Mouse (Mus musculus) megakaryocyte, embryonic 14.5 days (primary cell): ENCODE measurements at regions not wholly inside any gene's neighbourhood (a gene's known extent, or its start where the extent isn't known, plus 50 kb on each side); places are given as distances from the start of the nearest gene placed in this dataset.

Experiments
- FLI1 ChIP-seq: IDR thresholded peaks from 2 replicates; pipeline ENCODE4 v1.6.1; 2012; ENCODE audit warnings: low read length, inconsistent platforms, mixed read lengths
- GATA1 ChIP-seq: IDR thresholded peaks from 3 replicates; pipeline ENCODE4 v1.6.1; 2012; ENCODE audit warnings: mixed read lengths, low read length, inconsistent platforms, borderline replicate concordance

GRCm38 (mm10) chr8:127721624-127722023 lies 636.8 kb upstream of the Nrp1 start:
- TF ChIP-seq FLI1, result no peak
- no peak for TF ChIP-seq GATA1
